Mouse (Mus musculus): ENCODE results near the gene Baiap2. TPM values are rescaled to one million over a fixed set of nuclear protein-coding genes. Genes with fewer than 3 reads are reported as not detected.

Baiap2 gene
- polyA plus RNA-seq, 1 experiment: 151 TPM

- H3K4me1 ChIP-seq (ENCODE audit: control insufficient read depth, insufficient read depth, low read length): peaks cover 3% of the 10 kb centered on the region; the same call in 1 of the 2 replicates
- H3K27me3 ChIP-seq (ENCODE audit: control insufficient read depth, insufficient read depth, low read length): no peaks in the 10 kb centered on the region
- H3K27ac ChIP-seq (ENCODE audit: control insufficient read depth, insufficient read depth, low read depth, low read length): no peak overlapping the region
- TF ChIP-seq POLR2A (IDR thresholded peaks at IDR 0.05; ENCODE audit: control insufficient read depth, low read depth, low read length): no peak
- no peak for TF ChIP-seq CTCF (IDR thresholded peaks at IDR 0.05; ENCODE audit: control insufficient read depth, insufficient read depth, insufficient replicate concordance, low read depth, low read length)
- no peaks in the 10 kb centered on the region for H3K36me3 ChIP-seq (ENCODE audit: control insufficient read depth, insufficient read depth, low read length)
- no peak overlapping the region for H3K4me3 ChIP-seq (ENCODE audit: control insufficient read depth, low read depth, low read length)
Observed at GRCm38 (mm10) chr11:120055953-120056732, 113.6 kb downstream of the Baiap2 start.

Other genes starting within 250 kb of the Baiap2 start
- 47.8 and 53.8 TPM in 2 replicates for gene Chmp6, start 29.3 kb upstream of the Baiap2 start, polyA plus RNA-seq (2012; rRNA removed)
- gene Aatk, start 104.4 kb downstream of the Baiap2 start, polyA plus RNA-seq (2012; rRNA removed): 0.84 and 1.1 TPM in 2 replicates
- 41.3 and 44.7 TPM in 2 replicates for gene Cep131, start 144.1 kb downstream of the Baiap2 start, polyA plus RNA-seq (2012; rRNA removed)
- gene Tepsin, start 156.0 kb downstream of the Baiap2 start, polyA plus RNA-seq (2012; rRNA removed): 19.2 and 19.9 TPM in 2 replicates
- gene Ndufaf8, start 156.2 kb downstream of the Baiap2 start, polyA plus RNA-seq (2012; rRNA removed): 47.0 and 59.4 TPM in 2 replicates
- 76.3 and 90.4 TPM in 2 replicates for gene Slc38a10, start 208.6 kb downstream of the Baiap2 start, polyA plus RNA-seq (2012; rRNA removed)

All from testis, adult 2 months (tissue).